Comparison of ENCODE assay signal across 9 mouse cellular contexts in the genomic region with DNA sequence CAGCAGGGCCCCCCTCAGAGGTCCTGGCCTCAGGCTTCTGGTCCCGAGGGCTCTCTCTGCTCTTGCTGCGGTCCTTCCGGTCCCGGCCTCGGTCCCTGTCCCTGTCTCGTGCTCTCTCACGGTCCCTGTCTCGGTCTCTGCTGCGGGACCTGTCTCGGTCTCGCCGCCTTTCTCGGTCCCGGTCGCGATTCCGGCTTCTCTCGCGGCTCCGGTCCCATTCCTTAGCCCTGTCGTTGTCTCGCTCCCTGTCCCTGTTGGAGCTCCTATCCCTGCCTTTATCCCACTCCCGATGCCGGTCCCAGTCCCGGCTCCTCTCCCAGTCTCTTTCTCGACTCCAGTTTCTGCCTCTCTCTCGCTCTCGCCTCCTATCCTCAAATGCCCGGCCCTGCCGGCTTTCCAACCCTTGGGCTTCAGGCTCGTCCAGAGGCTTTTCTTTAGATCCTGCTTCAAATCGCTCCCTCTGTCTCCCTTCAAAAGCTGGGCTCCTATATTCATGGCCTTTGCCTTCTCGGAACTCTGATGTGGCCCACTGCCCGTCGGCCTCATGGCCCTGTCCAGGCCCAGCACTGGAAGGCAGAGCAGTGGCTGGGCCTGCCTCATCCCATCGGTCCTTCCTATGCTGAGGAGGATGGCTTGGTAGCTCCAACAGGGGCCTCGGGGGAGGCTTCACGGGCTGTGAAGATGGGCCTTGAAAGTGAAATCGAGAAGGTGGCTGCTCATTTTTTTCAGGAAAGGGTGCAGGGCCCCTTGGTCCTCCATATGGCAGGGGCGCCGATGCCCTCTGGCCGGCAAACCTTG. TPM values are rescaled to one million over a fixed set of nuclear protein-coding genes. Genes with fewer than 3 reads are reported as not detected.
DNase-seq lines count a peak whose midpoint lies in the region; ATAC-seq lines count a peak whose summit lies in the region.
"Had no signal": no experiment of that assay in that cellular context is flagged by ENCODE, and none has a peak within 500 bp of the region (broad histone marks: within the 10 kb centered on the region; RNA-seq: fewer than 3 reads in every experiment).

No protein-coding gene starts in this region.

- no peak for DNase-seq in kidney, postnatal 14 days
- DNase-seq in embryo, embryonic 10 days (ENCODE audit: low spot score) = peak; percentile 20
- DNase-seq in ovary, adult 18-20 months (ENCODE audit: low spot score) = no peak
- no peak for DNase-seq in layer of hippocampus, adult 9-10 months (ENCODE audit: low spot score)
- no peak for DNase-seq in left cerebral cortex, postnatal 36 days (ENCODE audit: low spot score in 2 of 2)

- ATAC-seq in kidney, embryonic 15.5 days (replicated peaks; ENCODE audit: low FRiP score) = peak; percentile 69
- no peak for ATAC-seq in hindbrain, embryonic 15.5 days (ENCODE audit: low FRiP score, low read depth)
- no peak for ATAC-seq in midbrain, embryonic 16.5 days

- no peak overlapping the region for H3K27ac ChIP-seq in kidney, embryonic 15.5 days
- H3K27ac ChIP-seq in hindbrain, embryonic 15.5 days (replicated peaks) = no peak overlapping the region
- no peak overlapping the region for H3K27ac ChIP-seq in midbrain, embryonic 16.5 days (ENCODE audit: low read length)

- peak overlapping the region; percentile 52 for H3K4me2 ChIP-seq in kidney, embryonic 15.5 days
- H3K4me2 ChIP-seq in hindbrain, embryonic 15.5 days = peak overlapping the region; percentile 50
- peak overlapping the region; percentile 52 for H3K4me2 ChIP-seq in midbrain, embryonic 16.5 days (ENCODE audit: low read length)

- 30% methylated on average over 42 of the region's 42 CpGs for WGBS in kidney, embryonic 15.5 days
- WGBS in hindbrain, embryonic 15.5 days = 27% methylated on average over 42 of the region's 42 CpGs
- WGBS in midbrain, embryonic 16.5 days = 22% methylated on average over 42 of the region's 42 CpGs

- no peaks in the 10 kb centered on the region for H3K9me3 ChIP-seq in kidney, embryonic 15.5 days (replicated peaks)
- H3K9me3 ChIP-seq in hindbrain, embryonic 15.5 days = no peaks in the 10 kb centered on the region
- no peaks in the 10 kb centered on the region for H3K9me3 ChIP-seq in midbrain, embryonic 16.5 days (replicated peaks; ENCODE audit: control insufficient read depth, low read length, poor library complexity, severe bottlenecking)

- H3K4me1 ChIP-seq in kidney, embryonic 15.5 days = peaks cover 13% of the 10 kb centered on the region
- H3K4me1 ChIP-seq in hindbrain, embryonic 15.5 days (replicated peaks) = peaks cover 5% of the 10 kb centered on the region
- peaks cover 7% of the 10 kb centered on the region; the same call in 1 of the 2 replicates for H3K4me1 ChIP-seq in midbrain, embryonic 16.5 days (ENCODE audit: control insufficient read depth, insufficient read depth, low read length)

- H3K9ac ChIP-seq in kidney, embryonic 15.5 days = peak overlapping the region; percentile 29
- peak overlapping the region; percentile 32; the same call in 1 of the 2 replicates for H3K9ac ChIP-seq in hindbrain, embryonic 15.5 days
- peak overlapping the region; percentile 62 for H3K9ac ChIP-seq in midbrain, embryonic 16.5 days (ENCODE audit: low read depth, low read length)

- H3K4me3 ChIP-seq in kidney, embryonic 15.5 days (replicated peaks) = peak overlapping the region; percentile 15
- peak overlapping the region; percentile 8; the same call in 1 of the 2 replicates for H3K4me3 ChIP-seq in hindbrain, embryonic 15.5 days
- H3K4me3 ChIP-seq in midbrain, embryonic 16.5 days (ENCODE audit: low read depth, low read length) = peak overlapping the region; percentile 4; the same call in 1 of the 2 replicates

- H3K36me3 ChIP-seq in kidney, embryonic 15.5 days = peaks cover 26% of the 10 kb centered on the region
- H3K36me3 ChIP-seq in hindbrain, embryonic 15.5 days = peaks cover 5% of the 10 kb centered on the region; the same call in 1 of the 2 replicates
- H3K36me3 ChIP-seq in midbrain, embryonic 16.5 days (ENCODE audit: control insufficient read depth, insufficient read depth, low read length) = peaks cover 10% of the 10 kb centered on the region; the same call in 1 of the 2 replicates

- intact Hi-C loops in left cerebral cortex, postnatal 36 days (cut with DNase I) = loop anchor here (5.0 kb wide), 1 partner anchor 88 kb away; no protein-coding TSS in a partner anchor

- H3K27me3 ChIP-seq in kidney, embryonic 15.5 days = no peaks in the 10 kb centered on the region
- no peaks in the 10 kb centered on the region for H3K27me3 ChIP-seq in hindbrain, embryonic 15.5 days
- no peaks in the 10 kb centered on the region for H3K27me3 ChIP-seq in midbrain, embryonic 16.5 days (ENCODE audit: control insufficient read depth, insufficient read depth, low read depth, low read length)

RNA-seq across cellular contexts. Expression of a gene that starts 17.0 kb away (rescaled TPM):
- polyA plus RNA-seq in kidney, embryonic 15.5 days (2015; fragmentation: Nextera tagmentation; extraction: Ambion mirVana) = 0.21 and 0.23 TPM in 2 replicates
- 0.87 and 0.96 TPM in 2 replicates for polyA plus RNA-seq in hindbrain, embryonic 15.5 days (2015; fragmentation: Nextera tagmentation; extraction: Ambion mirVana)
- polyA plus RNA-seq in midbrain, embryonic 16.5 days (2015; fragmentation: Nextera tagmentation; extraction: Ambion mirVana) = 0.42 and 0.55 TPM in 2 replicates
- total RNA-seq in left cerebral cortex, postnatal 36 days (2021) = 1 to 10 TPM in 1 of 2 experiments, under 1 TPM in 1; 0.81 to 1.0 TPM
- polyA plus RNA-seq: large intestine, adult 2 months had no signal

RNA-seq across cellular contexts. Expression of a gene that starts 50.2 kb away (rescaled TPM):
- 28.4 and 29.7 TPM in 2 replicates for polyA plus RNA-seq in kidney, embryonic 15.5 days (2015; fragmentation: Nextera tagmentation; extraction: Ambion mirVana)
- polyA plus RNA-seq in hindbrain, embryonic 15.5 days (2015; fragmentation: Nextera tagmentation; extraction: Ambion mirVana) = 24.4 and 27.8 TPM in 2 replicates
- 23.9 and 26.8 TPM in 2 replicates for polyA plus RNA-seq in midbrain, embryonic 16.5 days (2015; fragmentation: Nextera tagmentation; extraction: Ambion mirVana)
- 10 to 100 TPM; 51.2 to 62.8 TPM for total RNA-seq in left cerebral cortex, postnatal 36 days (2021)

RNA-seq across cellular contexts. Expression of a gene that starts 50.4 kb away (rescaled TPM):
- 55.8 TPM in 2 replicates for polyA plus RNA-seq in kidney, embryonic 15.5 days (2015; fragmentation: Nextera tagmentation; extraction: Ambion mirVana)
- polyA plus RNA-seq in hindbrain, embryonic 15.5 days (2015; fragmentation: Nextera tagmentation; extraction: Ambion mirVana) = 51.6 and 54.9 TPM in 2 replicates
- polyA plus RNA-seq in midbrain, embryonic 16.5 days (2015; fragmentation: Nextera tagmentation; extraction: Ambion mirVana) = 55.1 and 57.1 TPM in 2 replicates
- 10 to 100 TPM; 63.1 to 63.3 TPM for total RNA-seq in left cerebral cortex, postnatal 36 days (2021)
